Mouse (Mus musculus): ENCODE data around the gene Vps13c. TPM values are rescaled to one million over a fixed set of nuclear protein-coding genes. Genes with fewer than 3 reads are reported as not detected.

Gene Vps13c
- 45.6 TPM for total RNA-seq (2023)

GRCm38 (mm10) chr9:67839981-67840859 is at the start of gene Vps13c:
Gene Vps13c, plus strand, starts transcription at chr9:67840396.

DNA sequence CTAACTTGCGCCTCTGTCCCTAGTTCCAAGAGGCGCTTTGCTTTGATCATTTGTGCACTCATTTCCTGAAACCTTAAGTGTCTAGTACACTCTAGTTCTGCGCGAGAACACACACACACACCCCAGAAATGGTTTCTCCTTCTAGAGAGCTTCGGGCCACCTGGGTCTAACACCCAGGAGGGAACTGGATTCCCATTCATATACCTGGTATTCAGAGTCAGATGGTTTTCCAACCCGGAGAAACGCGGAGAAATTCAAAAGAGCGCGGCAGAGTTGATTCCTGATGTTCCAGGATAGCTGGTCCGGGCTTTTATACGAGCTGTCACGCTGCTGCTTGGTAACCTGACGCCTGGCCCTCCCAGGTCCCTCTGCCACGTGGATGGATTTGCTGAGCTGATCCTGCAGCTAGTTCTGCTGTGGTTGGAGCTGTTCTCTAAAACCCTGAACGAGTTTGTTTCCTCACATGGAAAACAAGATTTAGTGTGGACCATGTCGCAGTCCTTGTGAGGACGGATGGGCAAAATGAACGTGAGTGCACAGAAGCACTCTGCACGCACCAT is 8.1 kb upstream of the Vps13c start, which contains the start of gene C2cd4a:
Gene C2cd4a, minus strand, starts transcription at position 285 of the 560 bp plus-strand sequence.

Other genes starting within 250 kb of the Vps13c start
- gene C2cd4b, start 81.0 kb upstream of the Vps13c start, total RNA-seq (2023): not detected
- not detected for gene C2cd4a, start 8.1 kb upstream of the Vps13c start, total RNA-seq (2023)

All from CD8-positive naive resting alpha-beta T cell, adult 57 days (primary cell).